Mouse (Mus musculus) ES-CJ7 (cell line): ENCODE measurements around the gene Rhox2h.
A peak's percentile ranks its signal among the peaks of the same experiment; 100 is the strongest.
"Not testable (repeated sequence)": the region's sequence is repeated elsewhere in the genome, so short reads cannot be mapped to it uniquely, and the experiment has no call there.

ENCODE experiments used
- DNase-seq: peaks from one replicate; pipeline ENCODE4 v3.0.0; 2011; ENCODE audit warnings: low read depth, low spot score

The Rhox2h gene

DNA sequence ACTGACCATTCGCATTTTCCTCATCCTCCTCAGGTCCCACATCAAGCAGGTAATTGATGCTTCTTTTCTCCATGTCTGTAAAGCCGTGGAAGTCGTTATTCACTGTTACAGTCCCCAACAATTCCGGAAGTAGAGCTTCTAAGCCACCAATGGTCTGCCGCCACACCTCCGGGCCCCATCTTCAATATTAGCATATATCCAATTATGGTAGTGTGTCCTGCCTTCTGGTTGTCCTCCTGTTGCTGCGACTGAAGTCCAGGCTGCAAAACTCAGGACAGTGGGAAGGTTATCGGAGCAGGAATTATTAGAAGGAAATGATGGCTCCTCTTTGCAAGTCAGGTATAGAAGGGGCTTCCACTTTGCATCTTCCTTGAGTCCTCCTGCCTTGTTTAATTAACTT is at the start of gene Rhox2h:
Gene Rhox2h (minus strand): TSS at position 101 of the 400 bp plus-strand sequence.
- not testable (repeated sequence) for DNase-seq

GRCm38 (mm10) chrX:37701821-37702387 is 28.8 kb upstream of the Rhox2h start:
- no peak for DNase-seq

DNA sequence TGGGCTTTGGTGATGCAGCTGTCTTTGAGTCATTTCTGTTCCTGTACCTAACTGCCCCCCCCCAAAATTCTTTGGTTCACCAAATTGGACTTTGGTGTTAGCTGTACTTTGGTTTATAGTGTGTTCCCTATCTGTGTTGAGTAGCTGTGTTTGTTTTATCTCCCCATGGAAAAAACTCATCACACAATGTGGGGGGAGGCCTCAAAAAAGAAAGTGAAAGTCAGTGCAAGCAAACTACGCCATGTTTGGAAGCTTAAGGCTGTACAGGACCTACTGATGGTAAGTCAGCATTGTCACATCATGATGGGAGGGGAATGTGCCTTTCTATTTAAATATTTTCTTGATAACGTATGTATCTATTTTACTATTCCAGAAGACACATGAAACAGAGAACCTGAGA is 19.2 kb upstream of the Rhox2h start:
- no peak for DNase-seq

DNA sequence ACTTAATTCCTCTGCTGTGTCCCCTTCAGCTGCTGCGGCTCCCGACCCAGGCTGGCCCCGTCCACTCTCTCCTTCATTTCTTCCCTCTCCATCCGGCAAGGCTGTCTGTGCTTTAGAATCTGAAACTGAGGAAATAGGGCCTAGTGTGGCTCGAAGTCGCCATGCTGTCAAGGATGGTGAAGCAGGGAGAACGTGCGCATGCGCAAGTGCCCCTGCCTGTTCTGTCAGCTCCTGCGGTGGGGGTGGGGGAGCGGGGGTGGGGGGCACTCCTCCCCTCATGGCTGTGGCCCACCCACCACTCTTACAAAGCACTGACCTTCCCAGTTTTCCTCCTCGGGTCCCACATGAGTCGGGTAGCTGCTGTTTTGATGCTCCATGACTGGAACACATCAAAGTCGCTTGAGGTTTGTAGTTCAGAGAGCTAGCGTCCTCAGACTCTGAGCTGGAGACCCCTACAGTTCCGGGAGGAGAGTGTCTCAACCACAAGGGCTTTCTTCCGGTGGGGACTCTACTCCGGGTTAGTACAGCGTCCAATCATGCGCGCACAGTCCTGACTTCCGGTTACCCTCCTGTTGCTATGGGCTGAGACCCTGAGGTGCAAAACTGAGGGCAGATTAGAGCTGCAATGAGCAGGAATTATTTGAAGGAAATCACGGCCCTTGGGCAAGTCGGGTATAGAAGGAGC is 10.1 kb upstream of the Rhox2h start:
- peak; percentile 10 for DNase-seq

DNA sequence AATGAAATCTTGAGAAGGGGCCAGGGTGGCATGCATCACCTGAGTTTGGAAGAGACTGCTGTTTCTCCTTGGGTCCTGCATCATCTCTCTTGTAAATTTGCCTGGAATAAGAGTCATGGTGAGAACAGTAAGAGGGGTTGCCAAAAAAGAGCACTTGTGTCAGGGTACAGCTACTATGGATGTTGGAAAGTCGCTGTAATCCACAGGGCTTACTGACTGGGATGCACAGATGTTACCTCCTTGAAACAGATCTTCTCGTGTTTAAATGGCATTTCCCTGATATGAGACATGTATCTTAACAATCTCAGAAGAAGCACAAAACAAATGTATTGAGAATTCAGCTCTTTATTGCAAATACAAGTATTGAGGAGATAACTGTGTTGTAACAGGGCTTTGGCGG is 4.4 kb downstream of the Rhox2h start, which contains the start of gene Rhox3h:
Gene Rhox3h (minus strand): TSS at position 101 of the 400 bp plus-strand sequence.
- not testable (repeated sequence) for DNase-seq

GRCm38 (mm10) chrX:37651227-37651626 is 21.9 kb downstream of the Rhox2h start, which contains the start of gene Rhox4g:
Gene Rhox4g, minus strand, starts transcription at chrX:37651327.
- DNase-seq, result not testable (repeated sequence)

DNA sequence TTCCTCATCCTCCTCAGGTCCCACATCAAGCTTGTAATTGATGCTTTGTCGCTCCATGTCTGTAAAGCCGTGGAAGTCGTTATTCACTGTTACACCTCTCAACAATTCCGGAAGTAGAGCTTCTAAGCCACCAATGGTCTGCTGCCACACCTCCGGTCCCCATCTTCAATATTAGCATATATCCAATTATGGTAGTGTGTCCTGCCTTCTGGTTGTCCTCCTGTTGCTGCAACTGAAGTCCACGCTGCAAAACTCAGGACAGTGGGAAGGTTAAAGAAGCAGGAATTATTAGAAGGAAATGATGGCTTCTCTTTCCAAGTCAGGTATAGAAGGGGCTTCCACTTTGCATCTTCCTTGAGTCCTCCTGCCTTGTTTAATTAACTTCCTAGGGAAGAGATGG is 29.7 kb downstream of the Rhox2h start, which contains the start of gene Rhox2g:
Gene Rhox2g (minus strand): TSS at position 101 of the 400 bp plus-strand sequence.
- not testable (repeated sequence) for DNase-seq

DNA sequence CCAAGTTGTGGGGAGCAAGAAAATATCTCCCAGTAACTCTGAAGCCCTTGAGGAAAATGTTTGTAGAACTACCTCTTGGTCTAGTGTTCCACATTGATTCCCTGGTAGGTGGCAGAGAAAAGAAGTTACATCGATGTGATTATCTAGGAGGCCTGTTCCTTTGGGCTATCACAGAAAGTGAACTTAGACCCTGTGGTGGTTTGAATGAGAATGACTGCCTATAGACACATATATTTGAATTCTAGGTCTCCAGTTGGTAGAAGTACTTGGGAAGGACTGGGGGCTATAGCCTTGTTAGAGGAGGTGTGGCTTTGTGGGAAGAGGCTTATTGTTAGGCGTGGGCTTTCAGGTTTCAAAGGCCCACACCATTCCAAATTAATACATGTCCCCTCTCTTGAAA is 44.6 kb downstream of the Rhox2h start, which contains the start of gene Rhox3g:
Gene Rhox3g (minus strand): TSS at position 101 of the 400 bp plus-strand sequence.
- DNase-seq, result not testable (repeated sequence)
